Comparison of ENCODE assay signal across 33 mouse cellular contexts in the genomic region with DNA sequence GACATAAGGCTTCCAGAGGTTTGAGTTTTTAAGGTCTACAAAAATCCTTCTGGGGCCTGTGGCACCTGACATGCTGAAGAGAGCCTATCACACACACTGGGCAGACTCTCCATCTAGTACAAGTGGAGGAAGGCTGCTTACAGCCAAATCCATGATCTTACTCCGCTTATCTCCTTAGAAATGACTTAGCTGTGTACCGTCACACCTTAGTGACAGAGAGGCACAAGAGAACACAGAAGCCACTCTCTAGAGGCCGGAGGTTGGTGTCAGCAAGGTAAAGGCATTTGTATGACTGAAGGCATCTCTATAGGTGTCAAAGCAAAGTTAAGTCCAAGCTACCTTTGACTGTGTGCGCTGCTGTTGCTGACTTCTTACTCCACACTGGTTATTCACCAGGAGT. TPM values are rescaled to one million over a fixed set of nuclear protein-coding genes. Genes with fewer than 3 reads are reported as not detected.
"Had no signal": no experiment of that assay in that cellular context is flagged by ENCODE, and none has a peak within 500 bp of the region (broad histone marks: within the 10 kb centered on the region; RNA-seq: fewer than 3 reads in every experiment).

No protein-coding gene starts in this region.

- H3K4me1 ChIP-seq: forebrain, embryonic 12.5 days; forebrain, embryonic 13.5 days; forebrain, embryonic 15.5 days had no signal

- H3K9me3 ChIP-seq: embryonic facial prominence, embryonic 10.5 days; embryonic facial prominence, embryonic 12.5 days; embryonic facial prominence, embryonic 13.5 days; embryonic facial prominence, embryonic 15.5 days; forebrain, embryonic 10.5 days; forebrain, embryonic 12.5 days; forebrain, embryonic 13.5 days; forebrain, embryonic 15.5 days had no signal

- H3K4me3 ChIP-seq: embryonic facial prominence, embryonic 10.5 days; embryonic facial prominence, embryonic 12.5 days; embryonic facial prominence, embryonic 13.5 days; embryonic facial prominence, embryonic 15.5 days; erythroblast, embryonic 14.5 days; forebrain, embryonic 10.5 days; forebrain, embryonic 12.5 days; forebrain, embryonic 13.5 days; forebrain, embryonic 15.5 days; gastrocnemius, adult 2 months; heart, adult 2 months had no signal

- H3K36me3 ChIP-seq: embryonic facial prominence, embryonic 10.5 days; embryonic facial prominence, embryonic 12.5 days; embryonic facial prominence, embryonic 13.5 days; embryonic facial prominence, embryonic 15.5 days; forebrain, embryonic 10.5 days; forebrain, embryonic 12.5 days; forebrain, embryonic 15.5 days had no signal

- DNase-seq: cerebellum, adult 8-10 months; cerebellum, adult 9-10 months; cerebellum, adult 9-11 months; cerebellum, postnatal 10 days; cerebellum, postnatal 14 days; cerebellum, postnatal 25 days; cerebellum, postnatal 36 days; embryo, embryonic 11 days; forebrain, postnatal 0 days; gastrocnemius, adult 2 months; gastrocnemius, postnatal 10 days; gastrocnemius, postnatal 14 days; gastrocnemius, postnatal 25 days; gastrocnemius, postnatal 36 days; heart, adult 18-20 months; heart, adult 2 months had no signal

- H3K27ac ChIP-seq: embryonic facial prominence, embryonic 10.5 days; embryonic facial prominence, embryonic 12.5 days; embryonic facial prominence, embryonic 13.5 days; embryonic facial prominence, embryonic 15.5 days; forebrain, embryonic 10.5 days; forebrain, embryonic 12.5 days; forebrain, embryonic 13.5 days; forebrain, embryonic 15.5 days; gastrocnemius, adult 2 months; heart, adult 2 months had no signal

- H3K27me3 ChIP-seq: embryonic facial prominence, embryonic 12.5 days; embryonic facial prominence, embryonic 13.5 days; embryonic facial prominence, embryonic 15.5 days; forebrain, embryonic 12.5 days; forebrain, embryonic 13.5 days; forebrain, embryonic 15.5 days had no signal

RNA-seq across cellular contexts. Expression of gene Ankdd1b, which starts 30.6 kb away (rescaled TPM):
- polyA plus RNA-seq: embryonic facial prominence, embryonic 11.5 days; forebrain, embryonic 10.5 days; forebrain, embryonic 11.5 days; forebrain, embryonic 12.5 days; forebrain, embryonic 13.5 days; forebrain, embryonic 14.5 days; forebrain, embryonic 15.5 days; forebrain, embryonic 16.5 days; forebrain, postnatal 0 days had no signal

RNA-seq across cellular contexts. Expression of gene Gm17622, which starts 50.1 kb away (rescaled TPM):
- polyA plus RNA-seq: cortical plate, adult 2 months; embryonic facial prominence, embryonic 10.5 days; embryonic facial prominence, embryonic 11.5 days; embryonic facial prominence, embryonic 12.5 days; embryonic facial prominence, embryonic 13.5 days; embryonic facial prominence, embryonic 14.5 days; embryonic facial prominence, embryonic 15.5 days; erythroblast, embryonic 14.5 days; forebrain, embryonic 10.5 days; forebrain, embryonic 11.5 days; forebrain, embryonic 12.5 days; forebrain, embryonic 13.5 days; forebrain, embryonic 14.5 days; forebrain, embryonic 15.5 days; forebrain, embryonic 16.5 days; forebrain, postnatal 0 days; frontal cortex, adult 2 months; gonadal fat pad, adult 2 months; heart, adult 2 months had no signal
